Mouse (Mus musculus): ENCODE data around the gene Cd164l2.

Gene Cd164l2

DNA sequence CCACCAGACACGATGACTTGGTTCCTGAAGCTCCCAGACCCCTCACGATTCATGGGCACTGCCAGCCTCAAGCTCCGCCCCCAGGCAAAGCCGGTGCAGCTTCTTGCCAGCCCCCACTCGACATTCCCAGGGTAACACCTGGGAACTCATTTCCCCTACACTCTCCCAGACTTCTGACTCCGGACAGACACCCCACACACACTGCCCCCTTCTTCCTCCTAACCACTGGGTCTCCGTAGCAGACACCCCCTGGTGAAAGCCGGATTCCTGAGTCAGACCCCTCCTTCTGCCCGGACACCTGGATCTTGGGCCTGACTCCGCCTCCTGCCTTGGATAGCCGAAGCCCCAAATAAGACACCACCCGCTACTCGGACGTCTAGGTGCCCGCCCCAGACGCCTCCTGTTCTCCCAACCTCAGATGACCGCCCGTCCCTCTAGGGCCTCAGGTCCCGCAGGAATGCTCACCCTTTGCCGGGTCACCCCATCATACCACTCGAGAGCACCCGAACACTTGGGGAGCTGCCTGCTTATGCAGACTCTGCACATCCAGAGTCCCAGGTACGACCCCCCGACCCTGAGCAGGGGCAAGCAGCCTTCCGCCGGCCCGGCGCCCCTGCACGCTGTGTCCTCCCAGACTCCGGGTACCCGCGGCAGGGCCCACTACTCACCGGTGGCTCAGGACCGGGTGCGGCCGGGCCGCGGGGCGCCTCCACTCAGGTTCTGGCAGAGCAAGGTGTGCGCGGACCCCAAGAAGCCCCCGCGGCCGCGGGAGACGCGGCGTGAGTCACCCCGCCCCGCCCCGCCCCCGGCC lies at the start of gene Cd164l2, which contains the start of gene Gpr3:
TSS of gene Cd164l2 (plus strand) at position 381 of the 811 bp plus-strand sequence.
TSS of gene Gpr3 (minus strand) at position 786 of the 811 bp plus-strand sequence.
- DNase-seq, result peak; percentile 66 to 73

DNA sequence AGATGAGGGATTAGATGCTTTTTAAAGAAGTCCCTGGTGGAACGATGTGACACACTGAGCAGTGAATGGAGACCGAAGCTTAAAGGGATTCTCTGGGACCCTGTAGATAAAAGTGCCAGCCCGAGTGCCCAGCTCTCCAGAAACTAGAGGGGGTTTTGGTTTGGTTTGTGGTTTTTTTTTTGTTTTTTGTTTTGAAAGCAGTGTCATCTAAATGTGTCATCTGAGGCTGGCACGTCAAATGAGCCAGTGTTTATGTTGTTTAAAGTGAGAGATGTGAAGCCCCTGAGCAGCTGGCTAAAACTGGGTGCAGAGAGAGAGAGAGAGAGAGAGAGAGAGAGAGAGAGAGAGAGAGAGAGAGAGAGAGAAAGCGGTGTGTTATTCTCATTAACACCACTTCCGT lies 49.7 kb upstream of the Cd164l2 start:
- DNase-seq, result no peak

- DNase-seq, result no peak
Observed at GRCm38 (mm10) chr4:133166773-133167172, 45.2 kb upstream of the Cd164l2 start.

- DNase-seq, result no peak
Observed at GRCm38 (mm10) chr4:133169237-133170055, 42.5 kb upstream of the Cd164l2 start.

DNA sequence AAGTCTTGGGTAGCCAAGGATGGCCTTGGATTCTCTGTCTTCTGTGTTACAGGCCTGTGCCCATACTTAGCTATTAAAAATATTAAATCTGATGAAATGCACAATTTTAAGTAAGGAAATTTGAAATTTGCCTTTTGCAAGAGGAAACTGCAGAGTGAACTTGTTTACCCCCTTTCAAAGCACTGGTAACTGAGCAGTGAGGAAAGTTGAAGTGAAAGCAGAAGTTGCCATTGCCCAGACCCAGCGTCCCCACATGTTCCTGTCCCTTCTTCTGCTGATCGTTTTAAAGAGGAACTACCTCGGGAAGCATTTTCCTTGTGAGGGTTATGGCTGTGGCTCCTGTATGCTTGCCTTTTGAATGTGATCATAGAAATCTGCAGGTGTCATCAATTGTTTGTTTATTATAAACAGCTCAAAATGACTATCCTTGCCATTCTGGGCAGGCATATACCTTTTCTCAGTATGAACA lies 41.8 kb upstream of the Cd164l2 start:
- DNase-seq, result no peak

DNA sequence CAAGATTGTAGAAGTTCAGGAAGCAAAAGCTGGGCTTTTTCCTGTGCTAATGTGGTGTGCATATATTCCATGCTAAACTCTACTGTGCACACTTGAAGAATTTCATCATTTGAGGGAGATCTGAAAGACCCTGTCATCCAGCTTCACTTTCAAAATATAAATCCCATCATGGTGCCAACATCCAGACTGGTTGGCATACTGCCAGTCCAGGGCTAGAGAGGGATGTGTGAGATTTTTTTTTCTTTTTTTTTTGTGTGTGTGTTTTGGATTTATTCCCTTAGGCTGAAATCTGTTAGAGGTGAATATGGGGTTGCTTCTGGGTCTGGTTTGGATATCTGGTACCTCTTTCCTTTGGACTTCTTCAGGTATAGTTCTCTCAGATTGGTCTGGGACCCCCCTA lies 41.3 kb upstream of the Cd164l2 start:
- peak; percentile 33 to 44 for DNase-seq

DNA sequence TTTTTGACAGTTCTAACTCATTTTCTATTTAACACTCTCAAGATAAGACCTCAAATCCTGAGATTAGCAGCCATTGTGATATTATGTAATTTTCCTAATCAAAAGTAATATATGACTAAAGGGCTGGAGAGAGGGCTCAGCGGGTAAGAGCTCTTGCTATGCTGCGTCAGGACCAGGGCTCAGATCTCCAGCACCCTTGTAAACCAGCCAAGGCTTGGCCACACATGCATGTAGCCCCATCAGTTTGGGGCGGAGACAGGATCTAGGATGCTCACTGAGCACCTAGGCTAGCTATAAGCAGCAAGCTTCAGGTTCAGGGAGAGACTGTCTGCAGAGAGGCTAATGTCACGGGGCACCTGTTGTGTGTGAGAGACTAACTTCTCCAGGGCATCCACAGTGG lies 39.5 kb upstream of the Cd164l2 start:
- no peak for DNase-seq

DNA sequence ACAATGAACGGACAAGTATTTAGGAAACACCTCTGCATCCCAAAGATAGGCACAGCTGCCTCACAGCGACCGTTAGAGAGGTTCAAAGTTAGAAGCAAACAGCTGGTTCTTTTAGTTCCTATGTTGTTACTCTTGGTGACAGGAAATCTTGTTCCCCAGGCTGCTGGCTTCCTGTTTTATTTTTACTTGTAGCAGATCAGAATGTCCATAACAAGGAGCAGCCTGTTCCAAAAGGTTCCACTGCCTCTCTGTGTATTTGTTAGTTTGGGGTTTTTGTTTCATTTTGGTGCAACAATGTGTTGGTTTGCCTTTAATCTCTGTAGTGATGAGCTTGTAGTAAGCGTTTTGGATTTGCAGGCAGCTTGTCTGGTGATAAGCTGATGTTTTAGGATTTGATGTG lies 37.6 kb upstream of the Cd164l2 start:
- DNase-seq, result no peak

GRCm38 (mm10) chr4:133175274-133175673 lies 36.7 kb upstream of the Cd164l2 start:
- no peak for DNase-seq

DNA sequence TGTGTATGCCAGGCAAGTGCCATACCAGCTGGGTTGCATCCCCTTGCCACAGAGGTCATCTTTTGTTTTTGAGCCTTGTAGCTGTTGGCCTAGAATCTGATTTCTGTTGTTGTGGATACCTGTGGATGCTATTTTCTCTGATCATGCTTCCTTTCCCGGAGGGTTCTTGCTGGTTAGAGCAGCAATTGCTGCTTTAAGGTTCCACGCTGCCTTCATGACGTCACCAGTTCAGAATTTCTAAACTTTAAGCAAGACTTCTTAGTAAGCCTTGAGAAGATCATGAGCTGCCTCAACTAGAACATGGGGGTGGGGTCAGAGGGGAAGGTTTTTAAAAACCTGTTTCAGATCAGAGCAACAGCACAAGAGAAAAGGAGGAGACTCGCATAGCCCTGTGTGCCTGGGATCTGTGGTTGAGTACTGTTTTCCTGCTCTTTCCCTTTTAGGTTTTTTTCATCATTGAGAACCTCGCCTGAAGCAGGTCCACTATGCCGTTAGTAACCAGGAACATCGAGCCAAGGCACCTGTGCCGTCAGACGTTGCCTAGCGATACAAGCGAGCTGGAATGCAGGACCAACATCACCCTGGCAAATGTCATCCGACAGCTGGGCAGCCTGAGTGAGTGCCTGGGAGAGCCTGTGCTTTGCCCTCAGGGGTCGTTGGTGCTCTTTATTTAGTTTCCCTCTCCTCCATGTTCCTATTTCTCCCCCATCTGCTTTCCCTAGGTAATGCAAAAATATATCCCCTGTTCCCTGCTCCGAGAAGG lies 35.8 kb upstream of the Cd164l2 start:
- peak; percentile 64 to 74 for DNase-seq

DNA sequence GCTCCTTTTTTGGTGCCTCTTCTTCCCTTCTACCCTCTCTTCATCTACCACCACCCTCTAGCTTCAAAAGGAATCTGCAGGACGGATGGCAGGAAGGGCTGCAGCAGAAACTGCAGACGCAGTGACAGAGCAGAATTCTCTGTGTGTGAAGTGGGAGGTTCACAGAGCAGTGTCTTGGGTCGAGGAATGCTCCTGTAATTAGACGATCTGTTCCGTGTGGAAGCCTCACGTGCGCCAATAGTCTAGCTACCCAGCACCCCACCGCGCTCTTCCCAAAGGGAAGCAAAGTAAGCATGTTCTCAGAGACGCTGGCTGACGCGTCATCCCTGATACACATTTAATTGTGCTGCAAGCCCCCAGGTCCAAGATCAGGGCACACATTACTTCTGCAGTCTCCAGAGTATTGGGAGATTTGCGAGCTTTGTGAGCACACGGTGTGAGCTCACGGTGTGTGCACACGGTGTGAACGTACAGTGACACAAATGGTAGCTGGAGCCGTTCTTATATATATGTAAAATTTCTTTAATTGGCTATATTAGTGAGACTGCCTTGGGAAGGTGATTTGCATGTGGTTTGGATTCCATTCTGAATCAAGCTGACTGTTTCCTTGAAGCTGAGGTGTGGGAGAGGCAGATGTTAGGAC lies 35.0 kb upstream of the Cd164l2 start:
- peak; percentile 36 to 52 for DNase-seq

- DNase-seq, result no peak
Observed at GRCm38 (mm10) chr4:133178305-133178704, 33.6 kb upstream of the Cd164l2 start.

DNA sequence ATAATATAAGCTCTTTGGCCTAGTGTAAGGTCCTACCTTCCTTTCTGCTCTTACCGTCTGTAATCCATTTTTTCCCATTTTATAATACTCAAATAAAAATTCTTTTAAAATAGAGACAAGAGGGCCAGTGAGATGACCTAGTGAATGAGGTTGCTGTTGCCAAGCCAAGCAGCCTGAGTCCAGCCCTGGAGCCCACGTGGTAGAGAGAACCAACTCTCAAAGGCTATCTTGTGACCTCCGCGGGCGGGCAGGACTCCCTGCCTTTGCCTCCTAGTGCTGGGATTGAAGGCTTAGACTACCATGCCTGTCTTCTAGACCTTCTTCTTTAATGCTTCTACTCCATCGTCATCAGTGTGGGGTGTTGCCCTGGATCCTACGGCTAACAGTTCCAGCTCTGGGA lies 32.7 kb upstream of the Cd164l2 start:
- no peak for DNase-seq

DNA sequence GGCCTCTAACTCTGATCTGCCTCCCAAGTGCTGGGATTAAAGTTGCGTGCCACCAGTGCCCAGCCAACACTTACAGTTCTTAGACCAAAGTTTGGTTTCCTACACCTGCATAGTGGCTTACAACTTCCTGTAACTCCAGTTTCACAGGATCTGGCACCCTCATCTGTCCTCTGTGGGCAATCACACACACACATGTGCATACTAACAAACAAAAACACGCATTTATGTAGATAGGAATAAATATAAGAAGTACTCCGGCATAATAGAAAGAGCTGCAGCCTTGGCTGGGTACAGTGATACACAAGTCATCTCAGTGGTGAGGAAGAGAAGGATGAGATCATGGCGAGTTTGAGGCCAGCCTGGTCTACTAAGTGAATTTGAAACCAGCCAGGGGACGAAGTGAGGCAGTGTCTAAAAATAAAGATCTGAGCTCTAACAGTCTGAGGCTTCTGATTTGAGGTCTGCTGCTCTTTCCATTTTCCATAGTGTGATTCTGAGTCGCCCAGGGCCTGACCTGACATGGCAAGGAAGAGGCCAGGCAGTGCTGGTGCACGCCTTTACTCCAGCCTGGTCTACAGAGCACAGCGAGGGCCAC lies 29.4 kb upstream of the Cd164l2 start:
- no peak for DNase-seq

GRCm38 (mm10) chr4:133184031-133184897 lies 27.7 kb upstream of the Cd164l2 start:
- DNase-seq, result no peak

DNA sequence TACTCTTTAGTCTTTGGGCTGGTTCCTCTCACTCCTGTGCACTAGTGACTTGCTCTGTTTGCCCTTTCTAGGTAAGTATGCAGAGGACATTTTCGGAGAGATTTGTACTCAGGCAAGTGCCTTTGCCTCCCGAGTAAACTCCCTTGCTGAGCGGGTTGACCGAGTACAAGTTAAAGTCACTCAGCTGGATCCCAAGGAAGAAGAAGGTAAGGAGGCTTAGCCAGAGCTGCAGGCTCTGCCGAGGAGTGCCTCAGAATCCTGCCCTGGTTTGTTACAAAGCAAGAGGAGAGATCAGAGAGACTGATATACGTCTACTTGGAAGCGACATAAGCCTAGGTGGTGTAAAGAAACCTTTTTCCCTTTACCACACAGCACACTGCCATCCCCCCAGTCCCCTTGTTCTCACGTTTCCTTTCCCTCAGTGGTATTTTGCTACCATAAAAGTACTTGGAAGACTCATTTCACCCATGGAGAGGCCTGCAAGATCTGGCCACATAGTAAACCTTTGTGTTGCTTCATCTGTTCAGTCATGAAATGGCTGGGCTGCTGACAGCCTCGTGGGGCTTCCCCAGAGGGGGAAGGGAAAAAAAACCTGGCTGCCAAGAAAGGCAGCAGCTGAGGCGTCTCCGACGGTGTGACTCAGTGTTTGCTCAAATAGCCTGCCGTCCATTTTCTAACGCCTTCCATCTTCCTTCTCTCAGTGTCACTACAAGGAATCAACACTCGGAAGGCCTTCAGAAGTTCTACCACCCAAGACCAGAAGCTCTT lies 26.8 kb upstream of the Cd164l2 start:
- DNase-seq, result no peak

DNA sequence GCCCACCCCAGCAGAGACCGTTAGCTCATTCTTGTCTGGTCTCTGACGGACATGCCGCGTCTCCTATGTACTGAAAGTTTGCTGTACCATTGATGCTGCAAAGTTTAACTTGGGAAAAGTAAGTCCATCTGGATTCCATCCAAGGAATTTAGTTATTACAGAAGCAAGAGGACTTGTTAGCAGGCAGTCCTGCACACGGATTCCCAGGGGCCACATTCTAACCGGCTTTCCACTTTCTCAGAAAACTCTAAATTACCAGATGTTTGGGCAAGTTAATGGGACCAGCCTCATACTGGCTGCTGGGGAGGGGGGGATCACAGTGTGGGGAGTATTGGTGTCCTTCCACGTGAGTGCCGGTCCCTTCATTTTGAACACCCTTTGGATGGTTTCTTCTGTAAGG lies 26.0 kb upstream of the Cd164l2 start:
- no peak for DNase-seq

DNA sequence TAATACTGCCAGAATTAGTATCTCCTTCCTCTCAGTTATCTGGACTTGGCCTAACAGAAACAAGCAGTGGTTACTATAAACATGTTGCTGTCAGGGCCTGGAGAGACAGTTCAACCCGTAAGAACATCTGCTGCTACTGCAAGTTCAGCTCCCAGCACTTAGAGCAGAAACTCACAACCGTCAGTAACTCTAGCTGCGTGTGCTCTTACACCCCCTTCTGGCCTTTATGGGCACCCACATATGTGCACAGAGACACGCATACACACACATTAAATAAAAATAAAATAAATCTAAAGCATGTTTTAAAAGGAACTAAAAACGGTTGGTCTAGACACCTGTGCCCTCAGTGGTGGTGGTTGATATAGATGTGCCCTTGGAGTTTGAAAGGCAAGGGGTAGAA lies 25.1 kb upstream of the Cd164l2 start:
- DNase-seq, result no peak

DNA sequence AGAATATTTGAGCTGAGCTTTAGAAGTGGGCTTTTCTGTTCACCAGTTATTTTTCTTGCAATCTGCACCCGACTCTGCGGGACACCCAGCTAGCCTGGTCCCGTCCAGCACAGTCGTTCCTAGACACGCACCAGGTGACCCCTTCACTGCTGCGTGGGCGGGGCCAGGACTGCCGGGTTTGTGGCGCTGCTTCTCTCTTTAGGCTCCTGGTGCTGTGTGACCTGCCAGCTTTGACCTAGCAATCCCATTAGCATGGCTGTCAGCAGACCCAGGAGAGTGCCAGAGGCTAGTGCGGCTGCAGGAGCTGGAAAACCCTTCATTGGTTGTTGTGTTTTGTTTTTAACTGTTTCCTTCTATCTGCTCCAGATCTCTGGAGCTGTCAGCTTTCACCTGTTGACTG lies 22.5 kb upstream of the Cd164l2 start:
- DNase-seq, result no peak

DNA sequence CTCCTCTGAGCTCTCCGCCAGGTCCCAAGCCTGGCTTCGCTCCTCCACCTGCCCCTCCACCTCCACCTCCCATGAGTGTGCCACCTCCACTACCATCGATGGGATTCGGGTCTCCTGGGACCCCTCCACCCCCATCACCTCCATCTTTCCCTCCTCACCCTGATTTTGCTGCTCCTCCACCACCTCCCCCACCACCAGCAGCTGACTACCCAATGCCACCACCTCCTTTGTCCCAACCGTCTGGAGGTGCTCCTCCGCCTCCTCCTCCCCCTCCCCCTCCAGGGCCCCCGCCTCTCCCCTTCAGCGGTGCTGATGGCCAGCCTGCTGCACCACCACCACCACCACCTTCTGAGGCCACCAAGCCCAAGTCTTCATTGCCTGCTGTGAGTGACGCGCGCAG lies 17.4 kb upstream of the Cd164l2 start:
- no peak for DNase-seq
